Mouse (Mus musculus) heart, embryonic 12.5 days (tissue): ENCODE results near the gene Ccdc30. TPM values are rescaled to one million over a fixed set of nuclear protein-coding genes. Genes with fewer than 3 reads are reported as not detected.

Experiments
- ATAC-seq: fragments of 200-750 bp; cut with Nextera tagmentation; 2 replicates; pipeline ENCODE4 v1.8.0; 2017; ENCODE audit warnings: moderate TSS enrichment, moderate library complexity; ENCODE audit not compliant: insufficient number of reproducible peaks, low FRiP score
- H3K27ac ChIP-seq: fragments of 300-500 bp; sonication (generic); 2 replicates; pipeline ENCODE4 v1.5.1; 2016; ENCODE audit warnings: mild to moderate bottlenecking, moderate library complexity; ENCODE audit not compliant: poor library complexity, severe bottlenecking
- H3K27me3 ChIP-seq: fragments of 300-500 bp; sonication (generic); replicated peaks from 2 replicates; pipeline ENCODE4 v1.6.1; 2016; ENCODE audit warnings: mild to moderate bottlenecking, moderate library complexity
- H3K36me3 ChIP-seq: fragments of 300-500 bp; sonication (generic); 2 replicates; pipeline ENCODE4 v1.6.1; 2016; ENCODE audit warnings: mild to moderate bottlenecking, moderate library complexity
- H3K4me1 ChIP-seq: fragments of 300-500 bp; sonication (generic); replicated peaks from 2 replicates; pipeline ENCODE4 v1.6.1; 2016; ENCODE audit warnings: mild to moderate bottlenecking
- H3K4me2 ChIP-seq: fragments of 300-500 bp; sonication (generic); 2 replicates; pipeline ENCODE4 v1.6.1; 2016; ENCODE audit warnings: mild to moderate bottlenecking, moderate library complexity
- H3K4me3 ChIP-seq: fragments of 300-500 bp; sonication (generic); 2 replicates; pipeline ENCODE4 v1.5.1; 2016; ENCODE audit warnings: mild to moderate bottlenecking
- H3K9ac ChIP-seq: fragments of 300-500 bp; sonication (generic); 2 replicates; pipeline ENCODE4 v1.6.1; 2016; ENCODE audit warnings: mild to moderate bottlenecking, moderate library complexity
- H3K9me3 ChIP-seq: fragments of 300-500 bp; sonication (generic); replicated peaks from 2 replicates; pipeline ENCODE4 v1.6.1; 2016; ENCODE audit warnings: mild to moderate bottlenecking, moderate library complexity
- WGBS: fragments of 180-500 bp; shearing (Covaris S2); methylation state at CpG from one replicate; pipeline ENCODE4 v1.1.7; 2016; 5-methylcytosine and 5-hydroxymethylcytosine counted together
- polyA plus RNA-seq: library from polyadenylated mRNA; unstranded; fragments of >200 nt; fragmentation: Nextera tagmentation; extraction: Ambion mirVana; gene quantifications from 2 replicates; pipeline ENCODE4 v1.2.1, GENCODE M21; 2016

The Ccdc30 gene
- polyA plus RNA-seq, 1 experiment from 2014 or later = 3.3 TPM

- 33% methylated on average over 3 of the region's 3 CpGs for WGBS
- Histone ChIP-seq H3K9ac (no peak overlapping the region), H3K27ac (no peak overlapping the region), H3K27me3 (no peaks in the 10 kb centered on the region), H3K36me3 (peaks cover 9% of the 10 kb centered on the region), H3K4me3 (no peak overlapping the region), H3K4me1 (peaks cover 24% of the 10 kb centered on the region), H3K4me2 (no peak overlapping the region), H3K9me3 (no peaks in the 10 kb centered on the region)
- ATAC-seq = no peak
These were observed 2.6 kb upstream of the Ccdc30 start for GRCm38 (mm10) chr4:119417894-119418293.

GRCm38 (mm10) chr4:119417270-119417669 lies 1.9 kb upstream of the Ccdc30 start:
- Histone ChIP-seq H3K4me3 (no peak overlapping the region), H3K9ac (no peak overlapping the region), H3K27me3 (no peaks in the 10 kb centered on the region), H3K27ac (no peak overlapping the region), H3K4me2 (no peak overlapping the region), H3K36me3 (peaks cover 9% of the 10 kb centered on the region), H3K9me3 (no peaks in the 10 kb centered on the region), H3K4me1 (peaks cover 23% of the 10 kb centered on the region)
- no peak for ATAC-seq
- 72% methylated on average over 3 of the region's 3 CpGs for WGBS

- no peak for ATAC-seq
- no peak overlapping the region for H3K27ac ChIP-seq
- WGBS = 55% methylated on average over 6 of the region's 6 CpGs
These were observed 2.5 kb downstream of the Ccdc30 start for GRCm38 (mm10) chr4:119412791-119413190.

GRCm38 (mm10) chr4:119411877-119412650 lies 3.3 kb downstream of the Ccdc30 start:
- 0 out of 2 replicates have a peak, but pooled peaks cover 4% of the 10 kb centered on the region for H3K27me3 ChIP-seq
- no peak overlapping the region for H3K27ac ChIP-seq
- H3K4me1 ChIP-seq = peaks cover 3% of the 10 kb centered on the region; the same call in 1 of the 2 replicates
- no peak overlapping the region for H3K9ac ChIP-seq
- H3K4me2 ChIP-seq = no peak overlapping the region
- WGBS = 73% methylated on average over 12 of the region's 12 CpGs
- peaks cover 6% of the 10 kb centered on the region; the same call in 1 of the 2 replicates for H3K9me3 ChIP-seq
- ATAC-seq = no peak
- H3K36me3 ChIP-seq = no peaks in the 10 kb centered on the region
- no peak overlapping the region for H3K4me3 ChIP-seq

More at GRCm38 (mm10) chr4:119412791-119413190, 2.5 kb downstream of the Ccdc30 start:
- no peak overlapping the region for H3K9ac ChIP-seq
- peaks cover 7% of the 10 kb centered on the region for H3K4me1 ChIP-seq
- 0 out of 2 replicates have a peak, but pooled peaks cover 4% of the 10 kb centered on the region for H3K27me3 ChIP-seq
- peaks cover 3% of the 10 kb centered on the region; the same call in 1 of the 2 replicates for H3K9me3 ChIP-seq
- H3K4me3 ChIP-seq = no peak overlapping the region
- no peak overlapping the region for H3K4me2 ChIP-seq
- H3K36me3 ChIP-seq = no peaks in the 10 kb centered on the region

DNA sequence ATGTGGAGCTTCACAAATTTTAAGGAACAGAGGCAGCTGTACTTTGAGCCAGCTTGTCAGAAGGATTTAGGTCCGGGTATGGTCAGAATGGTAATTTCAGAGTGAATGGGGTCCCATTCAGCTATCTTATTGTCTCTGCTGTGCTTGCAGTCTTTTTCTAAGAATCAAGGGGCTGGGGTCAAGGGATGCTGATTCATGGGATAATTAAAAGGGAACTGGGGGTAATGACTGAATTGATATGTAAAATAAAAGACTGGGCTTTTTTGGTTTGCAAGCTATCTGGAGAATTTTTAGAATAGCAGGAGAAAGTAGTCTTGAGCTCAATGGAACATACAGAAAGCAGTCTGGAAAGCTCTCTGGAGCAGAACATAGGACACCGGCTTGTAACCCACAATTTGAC lies 11.9 kb downstream of the Ccdc30 start:
- H3K4me2 ChIP-seq = no peak overlapping the region
- WGBS = 85% methylated on average over 2 of the region's 2 CpGs
- H3K4me1 ChIP-seq = no peaks in the 10 kb centered on the region
- H3K36me3 ChIP-seq = peaks cover 3% of the 10 kb centered on the region; the same call in 1 of the 2 replicates
- no peak for ATAC-seq
- H3K27me3 ChIP-seq = no peaks in the 10 kb centered on the region
- no peak overlapping the region for H3K27ac ChIP-seq
- H3K4me3 ChIP-seq = no peak overlapping the region
- peaks cover 24% of the 10 kb centered on the region for H3K9me3 ChIP-seq
- no peak overlapping the region for H3K9ac ChIP-seq

DNA sequence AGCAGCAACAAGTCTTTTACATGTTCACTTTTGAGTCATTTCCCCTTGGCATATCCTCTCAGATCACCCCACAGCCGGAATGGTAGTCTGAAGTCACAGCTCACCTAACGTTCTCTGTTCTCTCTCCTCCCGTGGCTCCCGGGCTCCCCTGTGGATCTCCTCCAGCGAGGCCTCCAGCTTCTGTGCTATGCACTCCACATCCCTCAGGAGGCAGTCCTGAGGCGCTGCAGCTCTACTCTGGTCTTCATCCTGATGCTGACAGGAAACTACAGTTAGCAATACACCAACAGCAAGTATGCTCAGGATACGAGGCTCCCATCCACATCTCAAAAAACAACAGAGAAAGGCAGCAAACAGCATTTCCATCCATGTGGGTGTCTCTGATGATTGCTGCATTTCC lies 14.4 kb downstream of the Ccdc30 start:
- Histone ChIP-seq H3K4me2 (no peak overlapping the region), H3K9ac (no peak overlapping the region), H3K4me3 (no peak overlapping the region), H3K27me3 (no peaks in the 10 kb centered on the region), H3K27ac (no peak overlapping the region), H3K36me3 (peaks cover 3% of the 10 kb centered on the region; the same call in 1 of the 2 replicates), H3K9me3 (peaks cover 18% of the 10 kb centered on the region), H3K4me1 (no peaks in the 10 kb centered on the region)
- no peak for ATAC-seq
- 51% methylated on average over 7 of the region's 7 CpGs for WGBS

DNA sequence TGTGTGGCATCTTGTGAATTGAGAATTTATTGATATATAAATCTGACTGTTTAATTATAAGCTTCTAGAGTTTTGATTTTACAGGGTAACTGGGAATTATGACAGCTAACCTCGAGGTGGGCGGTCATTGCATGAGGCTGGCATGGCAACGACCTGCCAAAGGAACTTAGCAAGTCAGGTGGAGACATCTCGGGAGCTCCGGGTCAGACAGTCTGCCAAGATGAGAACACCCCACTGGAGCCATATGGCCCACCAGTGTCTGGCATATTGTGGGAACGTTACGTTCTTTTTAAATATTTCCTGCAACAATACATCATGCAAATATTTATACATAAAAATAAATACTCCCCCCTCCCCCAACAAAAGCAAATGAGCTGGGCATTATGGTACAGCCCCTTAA lies 16.6 kb downstream of the Ccdc30 start:
- no peaks in the 10 kb centered on the region for H3K4me1 ChIP-seq
- no peak overlapping the region for H3K9ac ChIP-seq
- peaks cover 3% of the 10 kb centered on the region; the same call in 1 of the 2 replicates for H3K36me3 ChIP-seq
- 81% methylated on average over 7 of the region's 7 CpGs for WGBS
- no peak for ATAC-seq
- no peak overlapping the region for H3K27ac ChIP-seq
- no peak overlapping the region for H3K4me2 ChIP-seq
- no peak overlapping the region for H3K4me3 ChIP-seq
- H3K9me3 ChIP-seq = peaks cover 17% of the 10 kb centered on the region
- peaks cover 3% of the 10 kb centered on the region; the same call in 1 of the 2 replicates for H3K27me3 ChIP-seq

DNA sequence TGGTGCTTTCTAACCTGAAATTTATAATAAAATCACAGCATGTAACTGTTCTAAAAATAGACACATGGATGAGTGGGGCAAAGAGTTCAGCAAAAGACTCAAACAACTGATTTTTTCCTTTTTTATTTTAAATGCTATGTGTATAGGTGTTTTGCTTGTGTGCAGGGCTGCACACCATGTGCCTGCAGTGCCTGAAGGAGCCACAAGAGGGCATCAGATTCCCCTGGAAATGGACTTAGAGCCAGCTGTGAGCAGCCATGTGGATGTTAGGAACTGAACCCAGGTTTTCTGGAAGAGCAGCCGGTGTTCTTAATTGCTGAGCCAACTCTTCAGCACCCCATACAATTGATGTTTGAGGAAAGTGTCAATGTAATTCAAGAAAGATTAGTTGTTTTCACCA lies 25.0 kb downstream of the Ccdc30 start:
- Histone ChIP-seq H3K4me3 (no peak overlapping the region), H3K4me1 (no peaks in the 10 kb centered on the region), H3K9ac (no peak overlapping the region), H3K27ac (no peak overlapping the region), H3K4me2 (no peak overlapping the region), H3K27me3 (no peaks in the 10 kb centered on the region; the same call in 1 of the 2 replicates), H3K9me3 (peaks cover 6% of the 10 kb centered on the region; the same call in 1 of the 2 replicates), H3K36me3 (no peaks in the 10 kb centered on the region; the same call in 1 of the 2 replicates)
- 89% methylated on average over 1 of the region's 1 CpGs for WGBS
- no peak for ATAC-seq

- H3K4me1 ChIP-seq = no peaks in the 10 kb centered on the region
- WGBS = 70% methylated on average over 3 of the region's 3 CpGs
These were observed 26.1 kb downstream of the Ccdc30 start for GRCm38 (mm10) chr4:119389184-119389583.

GRCm38 (mm10) chr4:119381471-119382190 lies 33.7 kb downstream of the Ccdc30 start:
- H3K9ac ChIP-seq = no peak overlapping the region
- no peaks in the 10 kb centered on the region for H3K27me3 ChIP-seq
- no peaks in the 10 kb centered on the region for H3K9me3 ChIP-seq
- no peak overlapping the region for H3K27ac ChIP-seq
- no peaks in the 10 kb centered on the region for H3K36me3 ChIP-seq
- peaks cover 5% of the 10 kb centered on the region for H3K4me1 ChIP-seq
- no peak overlapping the region for H3K4me2 ChIP-seq
- no peak overlapping the region for H3K4me3 ChIP-seq
- 58% methylated on average over 7 of the region's 7 CpGs for WGBS
- ATAC-seq = no peak

More at GRCm38 (mm10) chr4:119389184-119389583, 26.1 kb downstream of the Ccdc30 start:
- H3K4me3 ChIP-seq = no peak overlapping the region
- no peak overlapping the region for H3K27ac ChIP-seq
- H3K9me3 ChIP-seq = peaks cover 6% of the 10 kb centered on the region; the same call in 1 of the 2 replicates
- no peak overlapping the region for H3K9ac ChIP-seq
- H3K27me3 ChIP-seq = no peaks in the 10 kb centered on the region
- H3K4me2 ChIP-seq = no peak overlapping the region
- no peaks in the 10 kb centered on the region; the same call in 1 of the 2 replicates for H3K36me3 ChIP-seq
- ATAC-seq = no peak

GRCm38 (mm10) chr4:119369460-119369859 lies 45.9 kb downstream of the Ccdc30 start:
- H3K4me3 ChIP-seq = no peak overlapping the region
- H3K4me2 ChIP-seq = no peak overlapping the region
- H3K27ac ChIP-seq = no peak overlapping the region
- H3K4me1 ChIP-seq = no peaks in the 10 kb centered on the region
- peaks cover 6% of the 10 kb centered on the region; the same call in 1 of the 2 replicates for H3K9me3 ChIP-seq
- 79% methylated on average over 6 of the region's 6 CpGs for WGBS
- ATAC-seq = no peak
- no peaks in the 10 kb centered on the region for H3K27me3 ChIP-seq
- H3K9ac ChIP-seq = no peak overlapping the region
- H3K36me3 ChIP-seq = no peaks in the 10 kb centered on the region
